Mouse (Mus musculus): ENCODE measurements at regions not wholly inside any gene's neighbourhood (a gene's known extent, or its start where the extent isn't known, plus 50 kb on each side); places are given as distances from the start of the nearest gene placed in this dataset.

DNA sequence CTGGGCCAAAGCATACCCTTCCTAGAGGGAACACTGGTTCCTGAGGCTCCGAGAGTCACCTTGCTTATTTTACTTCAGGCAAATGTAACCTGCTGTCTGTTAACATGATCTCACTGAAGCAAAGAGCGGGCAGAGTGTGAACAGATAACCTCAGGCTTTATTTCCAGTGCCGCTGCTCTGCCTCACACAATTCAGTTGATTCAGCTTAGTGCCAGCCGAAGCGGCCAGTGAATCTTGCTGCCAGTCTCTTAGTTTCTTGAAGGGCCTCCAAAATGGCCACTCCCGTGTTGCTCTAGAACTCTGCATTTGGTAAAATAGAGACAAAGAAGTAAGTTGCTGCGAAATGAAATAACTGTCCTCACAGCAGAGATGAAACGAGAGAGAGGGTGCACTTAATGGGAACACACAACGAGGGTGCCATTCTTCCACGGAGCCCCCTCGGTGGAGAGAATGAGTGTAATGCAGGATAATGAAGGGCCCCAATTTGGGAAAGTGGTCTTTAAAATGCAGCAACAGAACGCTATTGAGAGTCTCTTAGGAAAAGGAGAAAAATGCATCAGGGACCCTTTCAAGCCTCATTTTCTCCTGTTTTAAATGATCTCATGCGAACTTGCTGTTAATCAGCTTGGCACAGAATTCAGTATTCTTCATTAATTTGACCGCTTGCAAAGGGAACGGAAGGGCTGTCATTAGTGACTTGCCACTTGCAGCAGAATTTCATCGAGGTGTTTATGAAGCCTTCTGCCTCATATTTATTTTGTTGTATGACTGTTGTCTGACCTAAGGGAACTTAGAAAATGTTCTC, 81.2 kb upstream of the Mmadhc start:
- TF ChIP-seq CTCF (IDR thresholded peaks at IDR 0.05; ENCODE audit: insufficient read depth, low read depth, low read length), result no peak
- no peak for TF ChIP-seq POLR2A (IDR thresholded peaks at IDR 0.05; ENCODE audit: insufficient read depth, low read depth, low read length)
- H3K4me1 ChIP-seq (ENCODE audit: control insufficient read depth, insufficient read depth, low read length), result no peaks in the 10 kb centered on the region
- WGBS, result 45% methylated on average over 16 of the region's 16 CpGs
- no peak overlapping the region for H3K4me3 ChIP-seq (ENCODE audit: insufficient read depth, low read depth, low read length)
- H3K27ac ChIP-seq (ENCODE audit: insufficient read depth, low read depth, low read length), result no peak overlapping the region

DNA sequence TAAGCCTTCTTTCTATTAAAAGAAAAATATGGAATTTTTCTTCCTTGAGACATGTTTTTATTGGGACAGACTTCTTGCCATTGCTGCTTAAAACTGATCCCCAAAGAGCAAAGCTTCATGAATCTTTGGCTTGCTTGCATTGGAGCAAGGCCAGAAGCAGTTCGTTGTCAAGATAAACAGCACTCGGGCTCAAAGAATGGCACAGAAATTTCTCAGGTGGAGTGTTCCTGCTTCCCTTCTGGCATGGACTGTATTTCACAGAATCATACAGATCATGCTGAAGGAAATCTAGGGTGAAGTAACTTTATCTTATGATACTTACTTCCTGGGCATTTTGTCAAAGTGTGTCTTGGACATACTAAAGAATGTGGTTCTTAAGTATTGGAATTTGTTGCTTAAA, 77.0 kb upstream of the Mmadhc start:
- Histone ChIP-seq H3K4me1 (ENCODE audit: control insufficient read depth, insufficient read depth, low read length) (no peaks in the 10 kb centered on the region), H3K4me3 (ENCODE audit: insufficient read depth, low read depth, low read length) (no peak overlapping the region), H3K27ac (ENCODE audit: insufficient read depth, low read depth, low read length) (no peak overlapping the region)
- no peak for TF ChIP-seq POLR2A (IDR thresholded peaks at IDR 0.05; ENCODE audit: insufficient read depth, low read depth, low read length)
- TF ChIP-seq CTCF (IDR thresholded peaks at IDR 0.05; ENCODE audit: insufficient read depth, low read depth, low read length), result no peak
- 45% methylated on average over 2 of the region's 2 CpGs for WGBS

DNA sequence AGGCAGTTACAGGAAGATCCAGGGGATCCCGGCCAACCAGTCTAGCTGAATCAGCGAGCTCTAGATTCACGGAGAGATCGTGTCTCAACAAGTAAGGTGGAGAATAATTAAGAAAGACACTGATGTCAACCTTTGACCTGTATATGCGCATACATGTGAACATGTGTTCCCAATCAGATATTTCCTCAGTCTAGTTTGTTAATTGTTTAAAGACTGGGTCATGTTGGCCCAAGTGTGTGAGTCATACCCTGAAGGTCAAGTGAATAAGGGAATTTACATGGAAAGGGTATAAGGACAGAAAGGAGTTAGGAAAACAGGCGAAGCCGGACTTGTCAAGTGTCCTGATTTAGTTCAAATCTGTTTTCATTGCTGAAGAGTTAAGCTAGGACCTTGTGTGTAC, 76.4 kb upstream of the Mmadhc start:
- H3K4me3 ChIP-seq (ENCODE audit: insufficient read depth, low read depth, low read length), result no peak overlapping the region
- TF ChIP-seq POLR2A (IDR thresholded peaks at IDR 0.05; ENCODE audit: insufficient read depth, low read depth, low read length), result no peak
- no peak for TF ChIP-seq CTCF (IDR thresholded peaks at IDR 0.05; ENCODE audit: insufficient read depth, low read depth, low read length)
- no peak overlapping the region for H3K27ac ChIP-seq (ENCODE audit: insufficient read depth, low read depth, low read length)
- H3K4me1 ChIP-seq (ENCODE audit: control insufficient read depth, insufficient read depth, low read length), result no peaks in the 10 kb centered on the region
- 95% methylated on average over 7 of the region's 7 CpGs for WGBS

DNA sequence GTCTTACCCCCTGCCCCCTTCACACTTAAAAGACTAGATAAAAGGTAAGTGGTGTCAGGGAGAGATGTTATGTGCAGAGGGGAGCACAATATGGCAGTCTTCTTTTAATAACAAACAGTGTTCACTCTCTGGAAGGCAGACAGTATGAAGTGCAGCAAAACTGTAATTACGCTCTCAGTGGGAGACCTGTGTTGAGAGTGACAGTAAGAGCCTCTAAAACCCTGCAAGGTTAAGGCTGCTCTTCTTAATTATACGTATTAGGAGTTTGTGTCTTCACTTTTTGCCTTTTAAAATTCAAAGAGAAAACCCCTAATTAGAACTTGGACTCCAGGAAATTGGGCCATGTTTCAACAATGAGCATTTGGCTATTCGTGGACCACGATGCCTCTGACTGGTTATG, 72.2 kb upstream of the Mmadhc start:
- WGBS, result 22% methylated on average over 4 of the region's 4 CpGs
- no peaks in the 10 kb centered on the region for H3K4me1 ChIP-seq (ENCODE audit: control insufficient read depth, insufficient read depth, low read length)
- H3K27ac ChIP-seq (ENCODE audit: insufficient read depth, low read depth, low read length), result no peak overlapping the region
- no peak overlapping the region for H3K4me3 ChIP-seq (ENCODE audit: insufficient read depth, low read depth, low read length)
- TF ChIP-seq CTCF (IDR thresholded peaks at IDR 0.05; ENCODE audit: insufficient read depth, low read depth, low read length) (no peak), POLR2A (IDR thresholded peaks at IDR 0.05; ENCODE audit: insufficient read depth, low read depth, low read length) (no peak)

DNA sequence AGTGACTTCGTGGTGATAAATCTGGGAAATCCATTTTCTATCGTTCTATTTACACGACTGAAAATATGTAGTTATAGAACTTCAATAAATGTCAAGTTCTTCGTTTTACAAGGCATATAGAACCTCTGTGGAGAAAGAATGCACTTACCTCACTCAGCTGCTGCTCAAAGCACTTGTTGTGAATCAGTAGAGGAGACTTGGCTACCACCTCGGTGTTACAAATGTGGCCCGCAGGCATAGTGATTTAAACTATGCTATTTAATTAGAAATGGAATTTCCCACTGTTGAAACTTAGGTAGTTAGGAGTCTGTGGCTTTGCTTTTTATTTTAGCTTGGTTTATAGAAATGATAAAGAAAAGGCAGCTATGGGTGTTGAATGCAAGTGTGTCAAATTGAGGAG, 71.8 kb upstream of the Mmadhc start:
- H3K4me1 ChIP-seq (ENCODE audit: control insufficient read depth, insufficient read depth, low read length), result no peaks in the 10 kb centered on the region
- no peak for TF ChIP-seq CTCF (IDR thresholded peaks at IDR 0.05; ENCODE audit: insufficient read depth, low read depth, low read length)
- TF ChIP-seq POLR2A (IDR thresholded peaks at IDR 0.05; ENCODE audit: insufficient read depth, low read depth, low read length), result no peak
- WGBS, result 47% methylated on average over 6 of the region's 6 CpGs
- no peak overlapping the region for H3K27ac ChIP-seq (ENCODE audit: insufficient read depth, low read depth, low read length)
- H3K4me3 ChIP-seq (ENCODE audit: insufficient read depth, low read depth, low read length), result no peak overlapping the region

DNA sequence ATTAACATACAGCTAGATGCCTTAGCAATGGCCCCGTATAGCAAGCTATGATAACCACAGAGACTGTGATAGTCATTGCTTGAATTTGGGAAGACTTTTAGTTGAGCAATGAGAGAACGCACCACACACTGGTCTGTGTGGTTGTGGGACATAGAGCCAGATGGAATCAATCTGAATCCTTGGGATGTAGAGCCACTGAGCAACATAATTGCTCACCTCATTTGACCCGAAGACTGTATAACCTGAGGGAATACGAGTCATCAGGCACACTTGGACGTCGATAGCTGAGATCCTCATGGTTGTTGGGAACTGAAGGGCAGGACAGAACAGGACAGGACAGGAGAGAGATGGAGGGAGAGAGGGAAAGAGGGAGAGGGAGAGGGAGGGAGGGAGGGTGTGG, 68.6 kb upstream of the Mmadhc start:
- no peak overlapping the region for H3K4me3 ChIP-seq (ENCODE audit: insufficient read depth, low read depth, low read length)
- no peak overlapping the region for H3K27ac ChIP-seq (ENCODE audit: insufficient read depth, low read depth, low read length)
- 89% methylated on average over 6 of the region's 6 CpGs for WGBS
- TF ChIP-seq POLR2A (IDR thresholded peaks at IDR 0.05; ENCODE audit: insufficient read depth, low read depth, low read length) (no peak), CTCF (IDR thresholded peaks at IDR 0.05; ENCODE audit: insufficient read depth, low read depth, low read length) (no peak)
- H3K4me1 ChIP-seq (ENCODE audit: control insufficient read depth, insufficient read depth, low read length), result no peaks in the 10 kb centered on the region

DNA sequence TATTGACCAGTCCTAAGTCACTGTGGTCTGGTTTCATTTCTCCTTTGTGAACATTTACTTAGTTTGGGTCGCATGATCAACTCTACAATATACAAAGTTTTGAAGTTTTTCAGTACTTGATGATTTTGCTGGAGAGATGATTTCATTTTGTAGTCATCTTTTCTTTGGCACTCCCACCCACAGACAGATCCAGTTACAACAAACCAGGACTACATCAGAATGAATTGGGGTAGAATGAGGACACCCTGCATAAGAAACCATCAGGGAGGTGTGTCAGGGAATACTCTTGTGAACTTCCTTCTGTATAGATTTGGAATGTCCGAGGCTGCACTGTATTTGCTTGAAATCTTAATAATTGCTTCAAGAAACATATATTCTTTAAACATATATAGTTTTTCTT, 59.5 kb upstream of the Mmadhc start:
- Histone ChIP-seq H3K27ac (ENCODE audit: insufficient read depth, low read depth, low read length) (no peak overlapping the region), H3K4me3 (ENCODE audit: insufficient read depth, low read depth, low read length) (no peak overlapping the region), H3K4me1 (ENCODE audit: control insufficient read depth, insufficient read depth, low read length) (no peaks in the 10 kb centered on the region)
- TF ChIP-seq POLR2A (IDR thresholded peaks at IDR 0.05; ENCODE audit: insufficient read depth, low read depth, low read length), result no peak
- no peak for TF ChIP-seq CTCF (IDR thresholded peaks at IDR 0.05; ENCODE audit: insufficient read depth, low read depth, low read length)
- WGBS, result 95% methylated on average over 2 of the region's 2 CpGs

DNA sequence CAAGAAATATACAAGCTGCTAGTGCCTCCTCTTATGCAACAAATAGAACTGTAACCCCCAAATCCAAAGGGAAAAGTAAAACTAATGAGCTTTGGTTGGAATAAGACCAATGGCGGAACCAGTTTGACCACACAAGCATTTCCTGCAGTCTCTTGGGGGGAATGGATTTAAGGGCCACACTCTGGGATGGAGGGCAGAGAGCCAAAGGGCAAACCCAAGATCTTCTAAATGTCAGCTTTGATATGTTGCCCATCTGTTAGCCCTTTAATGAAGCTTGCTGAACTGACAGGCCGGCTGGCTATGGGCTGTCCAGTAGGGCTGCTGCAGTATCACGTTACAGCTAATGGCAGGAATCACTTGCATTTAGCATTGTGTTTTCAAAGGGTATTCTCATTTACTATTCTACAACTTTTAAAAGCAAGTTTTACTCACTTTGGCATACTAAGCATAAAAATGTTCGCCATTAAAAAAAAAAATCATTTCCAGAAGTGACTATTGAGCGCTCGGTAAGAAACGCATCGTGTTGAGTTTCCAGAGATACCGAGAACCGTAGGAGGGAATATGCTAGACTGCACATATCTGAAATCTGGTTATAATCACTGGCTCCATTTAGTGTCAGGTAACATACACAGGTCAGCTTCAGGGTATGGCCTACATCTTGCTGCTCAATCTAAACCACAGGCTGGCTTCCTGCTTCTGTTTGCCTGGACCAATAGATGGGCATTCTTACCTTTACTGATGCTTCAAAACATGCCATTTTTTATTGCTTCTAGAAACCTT, 51.1 kb upstream of the Mmadhc start:
- TF ChIP-seq CTCF (IDR thresholded peaks at IDR 0.05; ENCODE audit: insufficient read depth, low read depth, low read length) (no peak), POLR2A (IDR thresholded peaks at IDR 0.05; ENCODE audit: insufficient read depth, low read depth, low read length) (no peak)
- 91% methylated on average over 10 of the region's 10 CpGs for WGBS
- H3K4me3 ChIP-seq (ENCODE audit: insufficient read depth, low read depth, low read length), result no peak overlapping the region

More for the DNA sequence above, 51.1 kb upstream of the Mmadhc start:
- Histone ChIP-seq H3K4me1 (ENCODE audit: control insufficient read depth, insufficient read depth, low read length) (no peaks in the 10 kb centered on the region), H3K27ac (ENCODE audit: insufficient read depth, low read depth, low read length) (no peak overlapping the region)
